Mouse (Mus musculus): ENCODE measurements around the gene Ptgs2. TPM values are rescaled to one million over a fixed set of nuclear protein-coding genes. Genes with fewer than 3 reads are reported as not detected.

Gene Ptgs2
- polyA plus RNA-seq, 1 experiment, result 17.9 TPM

- no peaks in the 10 kb centered on the region for H3K79me2 ChIP-seq (ENCODE audit: control insufficient read depth, insufficient read depth)
- TF ChIP-seq MYOD1 (IDR thresholded peaks at IDR 0.05; ENCODE audit: control insufficient read depth, insufficient read length, low read depth) (no peak), CTCF (IDR thresholded peaks at IDR 0.05; ENCODE audit: control insufficient read depth, insufficient read depth, insufficient read length) (no peak), MYOG (IDR thresholded peaks at IDR 0.05; ENCODE audit: control insufficient read depth, extremely low read depth, insufficient read length) (no peak), CEBPB (IDR thresholded peaks at IDR 0.05; ENCODE audit: low read depth) (no peak), USF1 (IDR thresholded peaks at IDR 0.05; ENCODE audit: low read depth) (no peak), MAX (IDR thresholded peaks at IDR 0.05) (peak; percentile 38), FOSL1 (IDR thresholded peaks at IDR 0.05; ENCODE audit: insufficient read depth, low read length, poor library complexity, severe bottlenecking) (peak; percentile 27)
- no peaks in the 10 kb centered on the region for H3K79me3 ChIP-seq (ENCODE audit: low read depth)
- no peaks in the 10 kb centered on the region for H3K36me3 ChIP-seq (ENCODE audit: control insufficient read depth, insufficient read depth)
- H3K27me3 ChIP-seq (ENCODE audit: control insufficient read depth, insufficient read depth, insufficient read length), result no peaks in the 10 kb centered on the region
- no peak overlapping the region for H3K4me3 ChIP-seq (ENCODE audit: insufficient read depth, poor library complexity, severe bottlenecking)
- H3ac ChIP-seq (ENCODE audit: control insufficient read depth, insufficient read length, low read depth), result no peak overlapping the region
Measured at GRCm38 (mm10) chr1:150130586-150131275, 30.9 kb downstream of the Ptgs2 start.

- no peaks in the 10 kb centered on the region for H3K36me3 ChIP-seq (ENCODE audit: control insufficient read depth, insufficient read depth)
- H3ac ChIP-seq (ENCODE audit: control insufficient read depth, insufficient read length, low read depth), result no peak overlapping the region
- peak; percentile 77 for TF ChIP-seq MYOD1 (IDR thresholded peaks at IDR 0.05; ENCODE audit: control insufficient read depth, insufficient read length, low read depth)
- TF ChIP-seq MAX (IDR thresholded peaks at IDR 0.05), result no peak
- no peaks in the 10 kb centered on the region for H3K27me3 ChIP-seq (ENCODE audit: control insufficient read depth, insufficient read depth, insufficient read length)
- H3K79me2 ChIP-seq (ENCODE audit: control insufficient read depth, insufficient read depth), result no peaks in the 10 kb centered on the region
- H3K79me3 ChIP-seq (ENCODE audit: low read depth), result no peaks in the 10 kb centered on the region
- no peak overlapping the region for H3K4me3 ChIP-seq (ENCODE audit: insufficient read depth, poor library complexity, severe bottlenecking)
Measured at GRCm38 (mm10) chr1:150135350-150135749, 35.5 kb downstream of the Ptgs2 start.

- TF ChIP-seq MYOD1 (IDR thresholded peaks at IDR 0.05; ENCODE audit: control insufficient read depth, insufficient read length, low read depth) (no peak), USF1 (IDR thresholded peaks at IDR 0.05; ENCODE audit: low read depth) (no peak), FOSL1 (IDR thresholded peaks at IDR 0.05; ENCODE audit: insufficient read depth, low read length, poor library complexity, severe bottlenecking) (no peak), CTCF (IDR thresholded peaks at IDR 0.05; ENCODE audit: control insufficient read depth, insufficient read depth, insufficient read length) (no peak), MYOG (IDR thresholded peaks at IDR 0.05; ENCODE audit: control insufficient read depth, extremely low read depth, insufficient read length) (no peak), CEBPB (IDR thresholded peaks at IDR 0.05; ENCODE audit: low read depth) (no peak), MAX (IDR thresholded peaks at IDR 0.05) (no peak)
- no peak overlapping the region for H3ac ChIP-seq (ENCODE audit: control insufficient read depth, insufficient read length, low read depth)
- no peak overlapping the region for H3K4me3 ChIP-seq (ENCODE audit: insufficient read depth, poor library complexity, severe bottlenecking)
- H3K79me3 ChIP-seq (ENCODE audit: low read depth), result no peaks in the 10 kb centered on the region
- no peaks in the 10 kb centered on the region for H3K36me3 ChIP-seq (ENCODE audit: control insufficient read depth, insufficient read depth)
- H3K79me2 ChIP-seq (ENCODE audit: control insufficient read depth, insufficient read depth), result no peaks in the 10 kb centered on the region
- no peaks in the 10 kb centered on the region for H3K27me3 ChIP-seq (ENCODE audit: control insufficient read depth, insufficient read depth, insufficient read length)
Measured at GRCm38 (mm10) chr1:150139730-150140129, 39.9 kb downstream of the Ptgs2 start.

- H3K4me3 ChIP-seq (ENCODE audit: insufficient read depth, poor library complexity, severe bottlenecking), result no peak overlapping the region
- H3K79me3 ChIP-seq (ENCODE audit: low read depth), result no peaks in the 10 kb centered on the region
- no peaks in the 10 kb centered on the region for H3K79me2 ChIP-seq (ENCODE audit: control insufficient read depth, insufficient read depth)
- H3K27me3 ChIP-seq (ENCODE audit: control insufficient read depth, insufficient read depth, insufficient read length), result no peaks in the 10 kb centered on the region
- H3K36me3 ChIP-seq (ENCODE audit: control insufficient read depth, insufficient read depth), result no peaks in the 10 kb centered on the region
- no peak overlapping the region for H3ac ChIP-seq (ENCODE audit: control insufficient read depth, insufficient read length, low read depth)
- no peak for TF ChIP-seq CEBPB (IDR thresholded peaks at IDR 0.05; ENCODE audit: low read depth)
- TF ChIP-seq CTCF (IDR thresholded peaks at IDR 0.05; ENCODE audit: control insufficient read depth, insufficient read depth, insufficient read length), result no peak
- TF ChIP-seq MYOG (IDR thresholded peaks at IDR 0.05; ENCODE audit: control insufficient read depth, extremely low read depth, insufficient read length), result no peak
- no peak for TF ChIP-seq FOSL1 (IDR thresholded peaks at IDR 0.05; ENCODE audit: insufficient read depth, low read length, poor library complexity, severe bottlenecking)
- no peak for TF ChIP-seq USF1 (IDR thresholded peaks at IDR 0.05; ENCODE audit: low read depth)
- TF ChIP-seq MAX (IDR thresholded peaks at IDR 0.05), result no peak
- TF ChIP-seq MYOD1 (IDR thresholded peaks at IDR 0.05; ENCODE audit: control insufficient read depth, insufficient read length, low read depth), result no peak
Measured at GRCm38 (mm10) chr1:150141939-150142338, 42.1 kb downstream of the Ptgs2 start.

GRCm38 (mm10) chr1:150143578-150143977 lies 43.7 kb downstream of the Ptgs2 start:
- H3K4me3 ChIP-seq (ENCODE audit: insufficient read depth, poor library complexity, severe bottlenecking), result no peak overlapping the region
- H3K79me3 ChIP-seq (ENCODE audit: low read depth), result no peaks in the 10 kb centered on the region
- no peaks in the 10 kb centered on the region for H3K36me3 ChIP-seq (ENCODE audit: control insufficient read depth, insufficient read depth)
- TF ChIP-seq MAX (IDR thresholded peaks at IDR 0.05) (no peak), MYOD1 (IDR thresholded peaks at IDR 0.05; ENCODE audit: control insufficient read depth, insufficient read length, low read depth) (no peak), CTCF (IDR thresholded peaks at IDR 0.05; ENCODE audit: control insufficient read depth, insufficient read depth, insufficient read length) (no peak), FOSL1 (IDR thresholded peaks at IDR 0.05; ENCODE audit: insufficient read depth, low read length, poor library complexity, severe bottlenecking) (no peak), MYOG (IDR thresholded peaks at IDR 0.05; ENCODE audit: control insufficient read depth, extremely low read depth, insufficient read length) (no peak), USF1 (IDR thresholded peaks at IDR 0.05; ENCODE audit: low read depth) (no peak), CEBPB (IDR thresholded peaks at IDR 0.05; ENCODE audit: low read depth) (no peak)
- no peak overlapping the region for H3ac ChIP-seq (ENCODE audit: control insufficient read depth, insufficient read length, low read depth)
- no peaks in the 10 kb centered on the region for H3K79me2 ChIP-seq (ENCODE audit: control insufficient read depth, insufficient read depth)
- H3K27me3 ChIP-seq (ENCODE audit: control insufficient read depth, insufficient read depth, insufficient read length), result no peaks in the 10 kb centered on the region

GRCm38 (mm10) chr1:150145049-150145448 lies 45.2 kb downstream of the Ptgs2 start:
- no peaks in the 10 kb centered on the region for H3K27me3 ChIP-seq (ENCODE audit: control insufficient read depth, insufficient read depth, insufficient read length)
- H3K36me3 ChIP-seq (ENCODE audit: control insufficient read depth, insufficient read depth), result no peaks in the 10 kb centered on the region
- no peaks in the 10 kb centered on the region for H3K79me3 ChIP-seq (ENCODE audit: low read depth)
- H3ac ChIP-seq (ENCODE audit: control insufficient read depth, insufficient read length, low read depth), result no peak overlapping the region
- peak; percentile 98 for TF ChIP-seq FOSL1 (IDR thresholded peaks at IDR 0.05; ENCODE audit: insufficient read depth, low read length, poor library complexity, severe bottlenecking)
- no peak for TF ChIP-seq CTCF (IDR thresholded peaks at IDR 0.05; ENCODE audit: control insufficient read depth, insufficient read depth, insufficient read length)
- TF ChIP-seq MYOG (IDR thresholded peaks at IDR 0.05; ENCODE audit: control insufficient read depth, extremely low read depth, insufficient read length), result no peak
- TF ChIP-seq MAX (IDR thresholded peaks at IDR 0.05), result peak; percentile 89
- TF ChIP-seq MYOD1 (IDR thresholded peaks at IDR 0.05; ENCODE audit: control insufficient read depth, insufficient read length, low read depth), result peak; percentile 34
- TF ChIP-seq USF1 (IDR thresholded peaks at IDR 0.05; ENCODE audit: low read depth), result peak; percentile 11
- TF ChIP-seq CEBPB (IDR thresholded peaks at IDR 0.05; ENCODE audit: low read depth), result peak; percentile 100
- no peaks in the 10 kb centered on the region for H3K79me2 ChIP-seq (ENCODE audit: control insufficient read depth, insufficient read depth)
- H3K4me3 ChIP-seq (ENCODE audit: insufficient read depth, poor library complexity, severe bottlenecking), result no peak overlapping the region
